Mouse (Mus musculus): ENCODE results near the gene Tbx3. TPM values are rescaled to one million over a fixed set of nuclear protein-coding genes. Genes with fewer than 3 reads are reported as not detected.

The Tbx3 gene
- polyA plus RNA-seq, 1 experiment from 2014 or later: 7.2 TPM

DNA sequence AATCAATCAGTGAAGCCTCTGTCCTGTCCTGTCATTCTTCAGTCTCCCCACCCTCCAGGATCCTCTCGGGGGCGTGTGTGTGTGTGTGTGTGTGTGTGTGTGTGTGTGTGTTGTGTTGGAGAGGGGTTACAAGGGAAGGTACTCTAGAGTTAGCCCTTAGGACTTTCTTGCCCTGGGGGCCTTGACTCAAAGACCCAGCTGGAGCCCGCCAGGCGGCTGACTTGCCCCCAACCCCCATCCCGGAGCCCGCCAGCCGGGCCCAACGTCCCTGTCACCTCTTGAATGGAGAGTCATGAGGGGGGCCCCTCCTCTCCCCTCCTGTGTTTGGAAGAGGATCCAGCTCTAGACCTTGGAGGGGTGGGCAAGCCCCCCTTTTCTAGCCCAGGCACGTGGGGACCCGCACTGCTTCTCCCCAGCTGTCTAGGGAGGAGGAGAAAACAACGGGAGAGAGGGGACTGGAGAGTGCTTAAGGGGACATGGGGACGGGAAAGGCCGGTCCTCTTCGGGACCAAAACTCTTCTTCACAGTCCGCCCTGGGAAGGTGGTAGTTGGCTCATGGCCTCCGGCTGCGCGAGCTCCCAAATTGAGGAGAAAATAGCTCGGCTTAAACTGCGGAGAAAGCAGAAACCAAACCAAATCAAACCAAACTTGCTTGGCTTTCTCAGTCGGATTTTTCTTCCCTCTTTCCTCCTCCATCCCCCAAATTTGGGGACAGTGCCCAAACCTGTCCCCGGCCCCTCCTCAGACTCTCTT is 15.2 kb downstream of the Tbx3 start:
- H3K9me3 ChIP-seq (replicated peaks): no peaks in the 10 kb centered on the region
- no peak overlapping the region for H3K27ac ChIP-seq (replicated peaks)
- peak; percentile 50 for DNase-seq (ENCODE audit: low spot score)
- WGBS: 1% methylated on average over 22 of the region's 22 CpGs
- H3K4me1 ChIP-seq: peaks cover 28% of the 10 kb centered on the region
- H3K27me3 ChIP-seq (ENCODE audit: low read depth, poor library complexity, severe bottlenecking): peaks cover 100% of the 10 kb centered on the region
- no peaks in the 10 kb centered on the region for H3K36me3 ChIP-seq
- H3K4me3 ChIP-seq: peak overlapping the region; percentile 12

DNA sequence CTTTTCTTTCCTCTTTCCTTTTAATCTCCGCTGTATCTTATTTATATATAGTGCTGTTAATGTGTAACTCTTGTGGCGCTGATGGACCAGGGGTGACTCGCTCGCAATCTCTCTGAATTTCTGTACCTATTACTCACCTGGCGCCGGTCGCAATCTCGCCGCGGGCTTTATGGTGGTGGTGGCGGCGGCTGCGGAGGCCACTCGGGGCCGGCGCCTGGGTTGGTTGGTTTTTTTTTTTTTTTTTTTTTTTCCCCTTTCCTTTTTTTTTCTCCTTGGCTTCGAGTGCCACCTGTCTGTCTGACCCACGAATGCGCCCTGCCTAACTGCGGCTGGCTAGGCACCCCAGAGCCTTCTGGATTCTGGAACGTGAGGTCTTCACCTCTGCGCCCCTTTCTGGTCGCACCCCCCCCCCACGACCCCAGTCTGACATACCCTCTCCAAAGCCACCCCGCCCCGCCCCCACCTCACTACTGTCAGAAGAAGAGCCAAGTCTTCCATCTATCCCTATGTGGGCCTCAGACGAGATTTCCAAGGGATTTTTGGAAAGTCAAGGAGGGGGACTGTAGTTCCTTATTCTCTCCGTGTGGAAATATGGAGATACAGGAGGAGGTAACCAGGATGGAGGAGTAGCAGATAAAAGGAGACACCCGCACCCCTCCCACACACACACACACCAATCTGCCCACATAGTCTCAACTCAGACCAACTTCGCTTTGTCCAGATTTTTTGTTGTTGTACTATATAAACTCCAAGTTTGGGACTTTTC is 15.9 kb downstream of the Tbx3 start:
- peaks cover 100% of the 10 kb centered on the region for H3K27me3 ChIP-seq (ENCODE audit: low read depth, poor library complexity, severe bottlenecking)
- no peaks in the 10 kb centered on the region for H3K36me3 ChIP-seq
- peak; percentile 37 for DNase-seq (ENCODE audit: low spot score)
- H3K4me3 ChIP-seq: peak overlapping the region; percentile 12
- H3K9me3 ChIP-seq (replicated peaks): no peaks in the 10 kb centered on the region
- WGBS: 1% methylated on average over 30 of the region's 30 CpGs
- H3K27ac ChIP-seq (replicated peaks): no peak overlapping the region
- H3K4me1 ChIP-seq: peaks cover 25% of the 10 kb centered on the region

- Histone ChIP-seq H3K4me3 (peak overlapping the region; percentile 14; the same call in 1 of the 2 replicates), H3K9me3 (replicated peaks) (no peaks in the 10 kb centered on the region), H3K27ac (replicated peaks) (no peak overlapping the region), H3K36me3 (no peaks in the 10 kb centered on the region), H3K27me3 (ENCODE audit: low read depth, poor library complexity, severe bottlenecking) (peaks cover 100% of the 10 kb centered on the region), H3K4me1 (peaks cover 25% of the 10 kb centered on the region)
- peak; percentile 49 for DNase-seq (ENCODE audit: low spot score)
- WGBS: 3% methylated on average over 36 of the region's 36 CpGs
Observed at GRCm38 (mm10) chr5:119687005-119687855, 16.8 kb downstream of the Tbx3 start.

DNA sequence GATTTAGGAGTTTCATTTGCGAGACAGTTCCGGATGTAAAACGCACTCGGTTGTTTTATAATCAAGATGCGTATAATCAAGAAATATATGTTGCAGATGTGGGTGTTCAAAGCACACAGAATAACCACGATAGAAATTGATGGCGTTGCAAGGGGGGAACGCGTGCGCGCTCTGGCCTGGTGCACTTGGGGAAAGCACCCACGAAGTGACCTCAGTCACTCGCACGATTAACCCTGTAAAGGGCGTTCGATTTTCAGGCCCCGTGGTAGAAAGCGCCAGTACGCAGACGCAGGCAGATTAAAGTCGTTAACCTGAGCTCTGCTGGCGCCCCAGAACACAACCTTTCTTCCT is 17.4 kb downstream of the Tbx3 start:
- Histone ChIP-seq H3K36me3 (no peaks in the 10 kb centered on the region), H3K9me3 (replicated peaks) (no peaks in the 10 kb centered on the region), H3K4me1 (peaks cover 22% of the 10 kb centered on the region), H3K27me3 (ENCODE audit: low read depth, poor library complexity, severe bottlenecking) (peaks cover 100% of the 10 kb centered on the region), H3K4me3 (no peak overlapping the region), H3K27ac (replicated peaks) (no peak overlapping the region)
- WGBS: 8% methylated on average over 22 of the region's 22 CpGs
- no peak for DNase-seq (ENCODE audit: low spot score)

GRCm38 (mm10) chr5:119688306-119688705 is 17.8 kb downstream of the Tbx3 start:
- Histone ChIP-seq H3K9me3 (replicated peaks) (no peaks in the 10 kb centered on the region), H3K4me3 (no peak overlapping the region), H3K27ac (replicated peaks) (no peak overlapping the region), H3K4me1 (peaks cover 18% of the 10 kb centered on the region; the same call in 1 of the 2 replicates), H3K27me3 (ENCODE audit: low read depth, poor library complexity, severe bottlenecking) (peaks cover 100% of the 10 kb centered on the region), H3K36me3 (no peaks in the 10 kb centered on the region)
- 9% methylated on average over 3 of the region's 3 CpGs for WGBS
- no peak for DNase-seq (ENCODE audit: low spot score)

DNA sequence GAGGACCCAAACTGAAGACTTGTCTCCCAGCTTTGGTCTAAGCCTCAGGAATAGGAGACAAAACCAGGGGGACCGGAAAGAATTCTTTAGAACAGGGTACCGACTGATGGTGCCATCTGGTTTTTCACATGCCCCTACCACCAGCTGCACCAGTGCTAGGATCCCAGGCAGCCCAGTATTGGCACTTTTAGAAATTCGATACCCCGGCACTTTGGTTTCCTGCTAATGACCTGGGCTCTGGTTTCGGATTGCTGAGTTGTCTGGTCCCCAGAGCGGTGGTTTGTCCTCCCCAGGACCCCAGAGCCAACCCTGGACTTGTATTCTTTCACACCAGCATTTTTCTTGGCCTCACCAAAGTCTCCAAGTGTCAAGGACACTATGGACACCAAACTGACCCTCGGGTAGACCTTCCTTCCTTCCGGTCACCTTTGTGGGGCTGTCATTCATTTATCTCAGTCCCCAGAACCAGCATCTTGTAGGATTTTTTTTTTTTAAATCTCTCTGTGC is 18.5 kb downstream of the Tbx3 start:
- no peak for DNase-seq (ENCODE audit: low spot score)

GRCm38 (mm10) chr5:119689501-119689900 is 19.0 kb downstream of the Tbx3 start:
- no peak overlapping the region for H3K4me3 ChIP-seq
- H3K27ac ChIP-seq (replicated peaks): no peak overlapping the region
- no peak for DNase-seq (ENCODE audit: low spot score)
- no peaks in the 10 kb centered on the region for H3K9me3 ChIP-seq (replicated peaks)
- H3K4me1 ChIP-seq: peaks cover 23% of the 10 kb centered on the region
- H3K36me3 ChIP-seq: no peaks in the 10 kb centered on the region
- peaks cover 100% of the 10 kb centered on the region for H3K27me3 ChIP-seq (ENCODE audit: low read depth, poor library complexity, severe bottlenecking)
- 53% methylated on average over 3 of the region's 3 CpGs for WGBS

More for the DNA sequence above, 18.5 kb downstream of the Tbx3 start:
- H3K4me3 ChIP-seq: no peak overlapping the region
- H3K36me3 ChIP-seq: no peaks in the 10 kb centered on the region
- peaks cover 100% of the 10 kb centered on the region for H3K27me3 ChIP-seq (ENCODE audit: low read depth, poor library complexity, severe bottlenecking)
- peaks cover 18% of the 10 kb centered on the region; the same call in 1 of the 2 replicates for H3K4me1 ChIP-seq
- no peaks in the 10 kb centered on the region for H3K9me3 ChIP-seq (replicated peaks)
- WGBS: 17% methylated on average over 8 of the region's 8 CpGs
- no peak overlapping the region for H3K27ac ChIP-seq (replicated peaks)

GRCm38 (mm10) chr5:119691075-119691474 is 20.6 kb downstream of the Tbx3 start:
- Histone ChIP-seq H3K4me1 (peaks cover 26% of the 10 kb centered on the region), H3K4me3 (no peak overlapping the region), H3K27ac (replicated peaks) (no peak overlapping the region), H3K9me3 (replicated peaks) (no peaks in the 10 kb centered on the region), H3K36me3 (no peaks in the 10 kb centered on the region), H3K27me3 (ENCODE audit: low read depth, poor library complexity, severe bottlenecking) (peaks cover 100% of the 10 kb centered on the region)
- under 1% methylated on average over 13 of the region's 13 CpGs for WGBS
- peak; percentile 80 for DNase-seq (ENCODE audit: low spot score)

DNA sequence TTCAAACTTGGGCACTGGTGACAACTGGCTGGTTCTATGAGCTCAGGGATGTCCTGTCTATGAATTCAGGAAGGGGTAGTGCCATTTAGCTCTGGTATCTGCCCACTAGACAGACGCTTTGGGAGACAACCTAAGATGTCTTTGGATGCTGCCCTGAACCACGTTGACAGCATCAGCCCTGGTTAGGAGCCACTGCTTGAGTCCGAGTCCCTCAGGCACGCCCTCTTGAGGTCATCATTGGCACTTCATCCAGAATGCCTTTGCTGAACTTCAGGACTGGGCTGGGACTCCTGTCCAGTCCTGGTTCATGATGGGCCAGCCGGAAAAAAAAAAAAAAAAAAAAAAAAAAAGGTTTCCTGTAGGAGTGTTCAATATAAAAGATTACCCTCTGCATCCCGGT is 22.0 kb downstream of the Tbx3 start:
- Histone ChIP-seq H3K27me3 (ENCODE audit: low read depth, poor library complexity, severe bottlenecking) (peaks cover 100% of the 10 kb centered on the region), H3K36me3 (no peaks in the 10 kb centered on the region), H3K9me3 (replicated peaks) (no peaks in the 10 kb centered on the region), H3K27ac (replicated peaks) (no peak overlapping the region), H3K4me1 (peaks cover 18% of the 10 kb centered on the region), H3K4me3 (no peak overlapping the region)
- DNase-seq (ENCODE audit: low spot score): no peak
- 25% methylated on average over 6 of the region's 6 CpGs for WGBS

- Histone ChIP-seq H3K4me1 (peaks cover 16% of the 10 kb centered on the region), H3K27ac (replicated peaks) (no peak overlapping the region), H3K9me3 (replicated peaks) (no peaks in the 10 kb centered on the region), H3K27me3 (ENCODE audit: low read depth, poor library complexity, severe bottlenecking) (peaks cover 98% of the 10 kb centered on the region), H3K36me3 (no peaks in the 10 kb centered on the region), H3K4me3 (no peak overlapping the region)
- DNase-seq (ENCODE audit: low spot score): no peak
- 6% methylated on average over 8 of the region's 8 CpGs for WGBS
Observed at GRCm38 (mm10) chr5:119694914-119695313, 24.4 kb downstream of the Tbx3 start.

- peaks cover 97% of the 10 kb centered on the region for H3K27me3 ChIP-seq (ENCODE audit: low read depth, poor library complexity, severe bottlenecking)
- H3K36me3 ChIP-seq: no peaks in the 10 kb centered on the region
- peaks cover 12% of the 10 kb centered on the region for H3K4me1 ChIP-seq
- no peak overlapping the region for H3K27ac ChIP-seq (replicated peaks)
- WGBS: 71% methylated on average over 1 of the region's 1 CpGs
- H3K9me3 ChIP-seq (replicated peaks): no peaks in the 10 kb centered on the region
- DNase-seq (ENCODE audit: low spot score): no peak
- no peak overlapping the region for H3K4me3 ChIP-seq
Observed at GRCm38 (mm10) chr5:119703031-119703430, 32.6 kb downstream of the Tbx3 start.

DNA sequence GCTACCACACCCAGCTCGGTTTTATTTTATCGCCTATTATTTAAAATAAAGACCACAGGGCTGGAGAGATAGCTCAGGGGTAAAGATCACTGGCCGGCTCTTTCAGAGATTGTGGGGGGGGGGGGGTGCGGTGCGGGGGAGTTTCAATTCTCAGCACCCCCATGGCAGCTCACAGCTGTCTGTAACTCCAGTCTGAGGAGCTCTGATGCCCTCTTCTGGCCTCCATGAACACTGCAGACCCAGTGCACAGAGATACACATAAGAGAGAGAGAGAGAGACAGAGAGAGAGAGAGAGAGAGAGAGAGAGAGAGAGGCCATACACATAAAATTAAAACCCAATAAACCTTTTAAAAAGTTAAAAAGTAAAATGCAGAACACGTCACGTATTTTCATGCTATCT is 34.4 kb downstream of the Tbx3 start:
- Histone ChIP-seq H3K27ac (replicated peaks) (no peak overlapping the region), H3K36me3 (no peaks in the 10 kb centered on the region), H3K4me3 (no peak overlapping the region), H3K4me1 (peaks cover 14% of the 10 kb centered on the region), H3K27me3 (ENCODE audit: low read depth, poor library complexity, severe bottlenecking) (peaks cover 99% of the 10 kb centered on the region), H3K9me3 (replicated peaks) (peaks cover 6% of the 10 kb centered on the region; the same call in 1 of the 2 replicates)
- WGBS: 52% methylated on average over 7 of the region's 7 CpGs
- no peak for DNase-seq (ENCODE audit: low spot score)
